Mouse (Mus musculus): ENCODE measurements around the gene Ndufaf2.

DNA sequence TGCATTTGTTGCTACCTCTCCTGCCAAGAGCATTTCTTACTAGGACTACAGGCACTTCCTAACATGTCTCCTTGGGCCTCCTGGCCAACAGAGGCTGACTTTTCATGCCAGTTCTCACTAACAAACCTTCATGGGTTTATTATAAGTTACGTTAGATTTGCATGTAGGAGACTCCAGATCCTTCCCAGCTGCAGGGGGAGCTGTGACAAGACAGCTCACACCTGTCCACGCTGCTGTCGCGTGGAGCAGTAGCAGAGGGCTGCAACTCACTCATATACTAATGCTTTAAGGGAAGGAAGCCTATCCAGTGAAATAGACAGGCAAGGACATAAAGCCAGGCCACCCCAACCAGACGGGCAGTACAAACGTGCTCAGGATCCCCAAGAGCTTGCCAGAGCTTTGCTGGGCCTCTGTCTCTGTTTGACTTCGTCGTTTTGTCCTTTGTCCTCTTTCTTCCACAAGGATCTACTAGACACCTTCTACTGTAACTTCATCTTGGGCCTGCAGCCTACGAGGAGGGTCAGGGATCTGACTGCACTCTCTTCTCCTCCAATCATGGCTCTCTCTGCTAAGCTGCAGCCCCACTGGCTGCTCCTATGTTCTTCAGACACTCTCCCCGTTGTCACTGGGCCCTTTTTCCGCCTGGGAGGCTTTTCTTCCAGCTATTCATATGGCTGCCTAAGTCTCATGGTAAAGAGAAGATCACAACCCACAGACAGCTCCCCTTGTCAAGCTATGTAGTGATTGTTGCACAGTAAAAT, 94.9 kb downstream of the Ndufaf2 start:
- TF ChIP-seq CTCF (IDR thresholded peaks at IDR 0.05; ENCODE audit: extremely low read depth, insufficient read depth, insufficient read length, insufficient replicate concordance) = no peak
- TF ChIP-seq POLR2A (IDR thresholded peaks at IDR 0.05; ENCODE audit: low read depth, low read length) = no peak
